Mouse (Mus musculus) heart, embryonic 12.5 days (tissue): ENCODE results near the gene Lamb2. TPM values are rescaled to one million over a fixed set of nuclear protein-coding genes. Genes with fewer than 3 reads are reported as not detected.

Experiments
- ATAC-seq: fragments of 200-750 bp; cut with Nextera tagmentation; 2 replicates; pipeline ENCODE4 v1.8.0; 2017; ENCODE audit warnings: moderate TSS enrichment, moderate library complexity; ENCODE audit not compliant: insufficient number of reproducible peaks, low FRiP score
- H3K27ac ChIP-seq: fragments of 300-500 bp; sonication (generic); 2 replicates; pipeline ENCODE4 v1.5.1; 2016; ENCODE audit warnings: mild to moderate bottlenecking, moderate library complexity; ENCODE audit not compliant: poor library complexity, severe bottlenecking
- H3K27me3 ChIP-seq: fragments of 300-500 bp; sonication (generic); replicated peaks from 2 replicates; pipeline ENCODE4 v1.6.1; 2016; ENCODE audit warnings: mild to moderate bottlenecking, moderate library complexity
- H3K36me3 ChIP-seq: fragments of 300-500 bp; sonication (generic); 2 replicates; pipeline ENCODE4 v1.6.1; 2016; ENCODE audit warnings: mild to moderate bottlenecking, moderate library complexity
- H3K4me1 ChIP-seq: fragments of 300-500 bp; sonication (generic); replicated peaks from 2 replicates; pipeline ENCODE4 v1.6.1; 2016; ENCODE audit warnings: mild to moderate bottlenecking
- H3K4me2 ChIP-seq: fragments of 300-500 bp; sonication (generic); 2 replicates; pipeline ENCODE4 v1.6.1; 2016; ENCODE audit warnings: mild to moderate bottlenecking, moderate library complexity
- H3K4me3 ChIP-seq: fragments of 300-500 bp; sonication (generic); 2 replicates; pipeline ENCODE4 v1.5.1; 2016; ENCODE audit warnings: mild to moderate bottlenecking
- H3K9ac ChIP-seq: fragments of 300-500 bp; sonication (generic); 2 replicates; pipeline ENCODE4 v1.6.1; 2016; ENCODE audit warnings: mild to moderate bottlenecking, moderate library complexity
- H3K9me3 ChIP-seq: fragments of 300-500 bp; sonication (generic); replicated peaks from 2 replicates; pipeline ENCODE4 v1.6.1; 2016; ENCODE audit warnings: mild to moderate bottlenecking, moderate library complexity
- WGBS: fragments of 180-500 bp; shearing (Covaris S2); methylation state at CpG from one replicate; pipeline ENCODE4 v1.1.7; 2016; 5-methylcytosine and 5-hydroxymethylcytosine counted together
- polyA plus RNA-seq: library from polyadenylated mRNA; unstranded; fragments of >200 nt; fragmentation: Nextera tagmentation; extraction: Ambion mirVana; gene quantifications from 2 replicates; pipeline ENCODE4 v1.2.1, GENCODE M21; 2016

The Lamb2 gene
- polyA plus RNA-seq, 1 experiment from 2014 or later, result 67.2 TPM

- Histone ChIP-seq H3K27ac (peak overlapping the region; percentile 98), H3K36me3 (peaks cover 36% of the 10 kb centered on the region), H3K9me3 (no peaks in the 10 kb centered on the region), H3K4me3 (peak overlapping the region; percentile 100), H3K4me1 (peaks cover 26% of the 10 kb centered on the region), H3K4me2 (peak overlapping the region; percentile 82), H3K9ac (peak overlapping the region; percentile 99), H3K27me3 (no peaks in the 10 kb centered on the region)
- ATAC-seq, result peak; percentile 15; the same call in 1 of the 2 replicates
- under 1% methylated on average over 13 of the region's 13 CpGs for WGBS
These were observed 38.4 kb downstream of the Lamb2 start for GRCm38 (mm10) chr9:108517931-108518332.

- WGBS, result 78% methylated on average over 2 of the region's 2 CpGs
- Histone ChIP-seq H3K36me3 (peaks cover 15% of the 10 kb centered on the region), H3K4me3 (no peak overlapping the region), H3K27ac (no peak overlapping the region), H3K27me3 (no peaks in the 10 kb centered on the region), H3K9ac (no peak overlapping the region), H3K9me3 (no peaks in the 10 kb centered on the region), H3K4me2 (no peak overlapping the region), H3K4me1 (peaks cover 20% of the 10 kb centered on the region)
- no peak for ATAC-seq
These were observed 42.1 kb downstream of the Lamb2 start for GRCm38 (mm10) chr9:108521604-108522003.

- Histone ChIP-seq H3K27me3 (no peaks in the 10 kb centered on the region), H3K4me1 (peaks cover 20% of the 10 kb centered on the region), H3K4me3 (no peak overlapping the region), H3K4me2 (no peak overlapping the region), H3K36me3 (peaks cover 21% of the 10 kb centered on the region), H3K9me3 (no peaks in the 10 kb centered on the region), H3K9ac (no peak overlapping the region), H3K27ac (no peak overlapping the region)
- ATAC-seq, result no peak
- 96% methylated on average over 4 of the region's 4 CpGs for WGBS
These were observed 43.8 kb downstream of the Lamb2 start for GRCm38 (mm10) chr9:108523341-108523740.

GRCm38 (mm10) chr9:108525400-108525799 lies 45.9 kb downstream of the Lamb2 start:
- H3K4me1 ChIP-seq, result 0 out of 2 replicates have a peak, but pooled peaks cover 6% of the 10 kb centered on the region
- peaks cover 34% of the 10 kb centered on the region for H3K36me3 ChIP-seq
- H3K9me3 ChIP-seq, result no peaks in the 10 kb centered on the region
- H3K4me2 ChIP-seq, result no peak overlapping the region
- H3K4me3 ChIP-seq, result no peak overlapping the region
- H3K27me3 ChIP-seq, result no peaks in the 10 kb centered on the region
- ATAC-seq, result no peak
- no peak overlapping the region for H3K27ac ChIP-seq
- 85% methylated on average over 3 of the region's 3 CpGs for WGBS
- no peak overlapping the region for H3K9ac ChIP-seq

- H3K27ac ChIP-seq, result no peak overlapping the region
- no peak for ATAC-seq
- H3K4me2 ChIP-seq, result no peak overlapping the region
- no peak overlapping the region for H3K9ac ChIP-seq
- H3K27me3 ChIP-seq, result no peaks in the 10 kb centered on the region
- H3K4me3 ChIP-seq, result no peak overlapping the region
- no peaks in the 10 kb centered on the region for H3K9me3 ChIP-seq
- peaks cover 77% of the 10 kb centered on the region for H3K36me3 ChIP-seq
- no peaks in the 10 kb centered on the region for H3K4me1 ChIP-seq
- WGBS, result 97% methylated on average over 1 of the region's 1 CpGs
These were observed 51.4 kb downstream of the Lamb2 start for GRCm38 (mm10) chr9:108530954-108531353.

GRCm38 (mm10) chr9:108531496-108531895 lies 52.0 kb downstream of the Lamb2 start:
- no peak for ATAC-seq
- Histone ChIP-seq H3K9me3 (no peaks in the 10 kb centered on the region), H3K27ac (no peak overlapping the region), H3K36me3 (peaks cover 83% of the 10 kb centered on the region), H3K27me3 (no peaks in the 10 kb centered on the region), H3K4me2 (no peak overlapping the region), H3K4me3 (no peak overlapping the region), H3K9ac (no peak overlapping the region), H3K4me1 (no peaks in the 10 kb centered on the region)
- WGBS, result 95% methylated on average over 1 of the region's 1 CpGs

Other genes with a start within 250 kb of the Lamb2 start
- gene Dag1, start 215.8 kb upstream of the Lamb2 start, polyA plus RNA-seq, result 188 and 200 TPM in 2 replicates
- 22.5 and 22.6 TPM in 2 replicates for gene Nicn1, start 189.3 kb upstream of the Lamb2 start, polyA plus RNA-seq
- gene Amt, start 182.9 kb upstream of the Lamb2 start, polyA plus RNA-seq, result 11.7 and 13.3 TPM in 2 replicates
- gene Rhoa, start 173.6 kb upstream of the Lamb2 start, polyA plus RNA-seq, result 348 and 367 TPM in 2 replicates
- gene Tcta, start 173.6 kb upstream of the Lamb2 start, polyA plus RNA-seq, result 31.2 and 35.3 TPM in 2 replicates
- gene Gpx1, start 140.8 kb upstream of the Lamb2 start, polyA plus RNA-seq, result 1,088 and 1,118 TPM in 2 replicates
- 93.2 and 98.3 TPM in 2 replicates for gene Usp4, start 131.9 kb upstream of the Lamb2 start, polyA plus RNA-seq
- gene 1700102P08Rik, start 86.9 kb upstream of the Lamb2 start, polyA plus RNA-seq, result 0.40 and 0.55 TPM in 2 replicates
- gene Ccdc36, start 51.3 kb upstream of the Lamb2 start, polyA plus RNA-seq, result 1.0 and 1.5 TPM in 2 replicates
- not detected in 2 replicates for gene BC048562, start 43.3 kb upstream of the Lamb2 start, polyA plus RNA-seq
- 39.1 and 39.2 TPM in 2 replicates for gene Ccdc71, start 19.2 kb upstream of the Lamb2 start, polyA plus RNA-seq
- 96.5 and 99.1 TPM in 2 replicates for gene Klhdc8b, start 18.2 kb upstream of the Lamb2 start, polyA plus RNA-seq
- gene Usp19, start 10.9 kb downstream of the Lamb2 start, polyA plus RNA-seq, result 78.0 and 84.2 TPM in 2 replicates
- gene Qars, start 28.0 kb downstream of the Lamb2 start, polyA plus RNA-seq, result 70.1 and 73.1 TPM in 2 replicates
- 108 and 115 TPM in 2 replicates for gene Qrich1, start 37.1 kb downstream of the Lamb2 start, polyA plus RNA-seq
- gene Impdh2, start 80.5 kb downstream of the Lamb2 start, polyA plus RNA-seq, result 105 and 115 TPM in 2 replicates
- 49.9 and 55.5 TPM in 2 replicates for gene Ndufaf3, start 87.7 kb downstream of the Lamb2 start, polyA plus RNA-seq
- 89.4 and 91.4 TPM in 2 replicates for gene Dalrd3, start 90.2 kb downstream of the Lamb2 start, polyA plus RNA-seq
- gene Wdr6, start 99.0 kb downstream of the Lamb2 start, polyA plus RNA-seq, result 79.4 and 80.8 TPM in 2 replicates
- gene P4htm, start 117.9 kb downstream of the Lamb2 start, polyA plus RNA-seq, result 18.9 and 21.2 TPM in 2 replicates
- 49.1 and 49.7 TPM in 2 replicates for gene Arih2, start 169.7 kb downstream of the Lamb2 start, polyA plus RNA-seq
- 57.1 and 59.3 TPM in 2 replicates for gene Slc25a20, start 182.4 kb downstream of the Lamb2 start, polyA plus RNA-seq
- gene Prkar2a, start 209.6 kb downstream of the Lamb2 start, polyA plus RNA-seq, result 41.8 and 44.0 TPM in 2 replicates